Mouse (Mus musculus) stomach, postnatal 0 days (tissue): ENCODE results near the gene Dlg4. TPM values are rescaled to one million over a fixed set of nuclear protein-coding genes. Genes with fewer than 3 reads are reported as not detected.
"Not testable (repeated sequence)": the region's sequence is repeated elsewhere in the genome, so short reads cannot be mapped to it uniquely, and the experiment has no call there.

Experiments
- ATAC-seq: fragments of 200-750 bp; cut with Nextera tagmentation; 2 replicates; pipeline ENCODE4 v1.8.0; 2017; ENCODE audit not compliant: low FRiP score, low TSS enrichment
- DNase-seq: peaks from one replicate; pipeline ENCODE4 v3.0.0-alpha.2; 2016; ENCODE audit warnings: low spot score
- H3K27ac ChIP-seq: fragments of 300-500 bp; sonication (generic); replicated peaks from 2 replicates; pipeline ENCODE4 v1.5.1; 2014; ENCODE audit warnings: mild to moderate bottlenecking, control low read depth
- H3K27me3 ChIP-seq: fragments of 300-500 bp; sonication (generic); 2 replicates; pipeline ENCODE4 v1.6.1; 2014; ENCODE audit warnings: low read length; ENCODE audit not compliant: control insufficient read depth, insufficient read depth
- H3K36me3 ChIP-seq: fragments of 300-500 bp; sonication (generic); 2 replicates; pipeline ENCODE4 v1.6.1; 2014; ENCODE audit warnings: low read length, mixed read lengths; ENCODE audit not compliant: control insufficient read depth, insufficient read depth
- H3K4me1 ChIP-seq: fragments of 300-500 bp; sonication (generic); replicated peaks from 2 replicates; pipeline ENCODE4 v1.6.1; 2014; ENCODE audit warnings: antibody characterized with exemption; ENCODE audit not compliant: control insufficient read depth, insufficient read depth
- H3K4me2 ChIP-seq: fragments of 300-500 bp; sonication (generic); replicated peaks from 2 replicates; pipeline ENCODE4 v1.6.1; 2014; ENCODE audit warnings: low read depth, mild to moderate bottlenecking, control low read depth, moderate library complexity
- H3K4me3 ChIP-seq: fragments of 300-500 bp; sonication (generic); 2 replicates; pipeline ENCODE4 v1.5.1; 2014; ENCODE audit warnings: low read depth, low read length, control low read depth
- H3K9ac ChIP-seq: fragments of 300-500 bp; sonication (generic); 2 replicates; pipeline ENCODE4 v1.6.1; 2014; ENCODE audit warnings: mild to moderate bottlenecking, low read length, control low read depth, mixed read lengths
- H3K9me3 ChIP-seq: fragments of 300-500 bp; sonication (generic); 2 replicates; pipeline ENCODE4 v1.6.1; 2016; ENCODE audit warnings: low read length; ENCODE audit not compliant: control insufficient read depth
- CTCF ChIP-seq: IDR thresholded peaks from 2 replicates; pipeline ENCODE4 v1.5.1; 2016; ENCODE audit warnings: antibody characterized with exemption, low read depth, mild to moderate bottlenecking, moderate library complexity
- EP300 ChIP-seq: optimal IDR thresholded peaks from 2 replicates; pipeline ENCODE3; 2016; ENCODE audit warnings: antibody characterized with exemption
- WGBS: fragments of 180-500 bp; shearing (Covaris S2); extraction: QIAGEN DNeasy Blood & Tissue Kit; methylation state at CpG from one replicate; pipeline ENCODE4 v1.1.7; 2014; 5-methylcytosine and 5-hydroxymethylcytosine counted together
- polyA plus RNA-seq: library from polyadenylated mRNA; unstranded; fragments of >200 nt; fragmentation: Nextera tagmentation; extraction: Ambion mirVana; gene quantifications from 2 replicates; pipeline ENCODE4 v1.2.1, GENCODE M21; 2015

Gene Dlg4
- polyA plus RNA-seq, 1 experiment from 2014 or later: 2.6 TPM

GRCm38 (mm10) chr11:70014051-70014450, 2.7 kb upstream of the Dlg4 start:
- H3K4me2 ChIP-seq: peak overlapping the region; percentile 85; the same call in 1 of the 2 replicates
- no peak overlapping the region for H3K4me3 ChIP-seq
- TF ChIP-seq EP300: no peak
- peaks cover 4% of the 10 kb centered on the region; the same call in 1 of the 2 replicates for H3K4me1 ChIP-seq
- DNase-seq (no peak), ATAC-seq (no peak)
- no peak overlapping the region for H3K27ac ChIP-seq
- no peaks in the 10 kb centered on the region for H3K27me3 ChIP-seq
- no peak overlapping the region for H3K9ac ChIP-seq
- peaks cover 35% of the 10 kb centered on the region for H3K36me3 ChIP-seq
- no peaks in the 10 kb centered on the region for H3K9me3 ChIP-seq
- 64% methylated on average over 5 of the region's 5 CpGs for WGBS

- peak within 1 kb of the TSS; percentile 79 for H3K9ac ChIP-seq
- peak within 1 kb of the TSS; percentile 83 for H3K27ac ChIP-seq
- WGBS: under 1% methylated on average over 33 of the region's 35 CpGs
- no peaks in the 10 kb centered on the region for H3K27me3 ChIP-seq
- peaks cover 27% of the 10 kb centered on the region for H3K36me3 ChIP-seq
- ATAC-seq (peak; percentile 87), DNase-seq (peak; percentile 93)
- TF ChIP-seq CTCF (peak; percentile 61), EP300 (no peak)
- peak within 1 kb of the TSS; percentile 66 for H3K4me3 ChIP-seq
- peaks cover 6% of the 10 kb centered on the region; the same call in 1 of the 2 replicates for H3K4me1 ChIP-seq
- peak within 1 kb of the TSS; percentile 85 for H3K4me2 ChIP-seq
- no peaks in the 10 kb centered on the region for H3K9me3 ChIP-seq
These were observed 1.7 kb upstream of the Dlg4 start, which contains the start of gene Acadvl for GRCm38 (mm10) chr11:70014880-70015558. TSS of gene Acadvl (minus strand) at chr11:70015411.

- no peaks in the 10 kb centered on the region for H3K27me3 ChIP-seq
- H3K9ac ChIP-seq: no peak overlapping the region
- DNase-seq (no peak), ATAC-seq (no peak)
- H3K36me3 ChIP-seq: peaks cover 21% of the 10 kb centered on the region
- H3K4me3 ChIP-seq: no peak overlapping the region
- H3K4me2 ChIP-seq: no peak overlapping the region
- 61% methylated on average over 6 of the region's 6 CpGs for WGBS
- peaks cover 6% of the 10 kb centered on the region; the same call in 1 of the 2 replicates for H3K4me1 ChIP-seq
- TF ChIP-seq CTCF: no peak
- no peak for TF ChIP-seq EP300
- H3K9me3 ChIP-seq: no peaks in the 10 kb centered on the region
- H3K27ac ChIP-seq: no peak overlapping the region
These were observed 1.1 kb upstream of the Dlg4 start for GRCm38 (mm10) chr11:70015677-70016076.

GRCm38 (mm10) chr11:70016177-70016576, 565 bp upstream of the Dlg4 start:
- not testable (repeated sequence) for H3K4me3 ChIP-seq, H3K9ac ChIP-seq, H3K4me2 ChIP-seq, H3K27me3 ChIP-seq, H3K9me3 ChIP-seq, H3K4me1 ChIP-seq, DNase-seq, ATAC-seq, H3K27ac ChIP-seq
- H3K36me3 ChIP-seq: peaks cover 16% of the 10 kb centered on the region
- 73% methylated on average over 2 of the region's 2 CpGs for WGBS

- H3K4me1 ChIP-seq: peaks cover 6% of the 10 kb centered on the region; the same call in 1 of the 2 replicates
- WGBS: 47% methylated on average over 7 of the region's 7 CpGs
- no peak overlapping the region; the same call in 1 of the 2 replicates for H3K9ac ChIP-seq
These were observed 541 bp downstream of the Dlg4 start for GRCm38 (mm10) chr11:70017199-70017767.

More at GRCm38 (mm10) chr11:70017199-70017767, 541 bp downstream of the Dlg4 start:
- Histone ChIP-seq H3K4me3 (no peak overlapping the region), H3K27me3 (no peaks in the 10 kb centered on the region), H3K27ac (no peak overlapping the region; the same call in 1 of the 2 replicates), H3K9me3 (no peaks in the 10 kb centered on the region), H3K36me3 (peaks cover 11% of the 10 kb centered on the region), H3K4me2 (peak overlapping the region; percentile 86; the same call in 1 of the 2 replicates)
- DNase-seq (no peak), ATAC-seq (no peak)
- TF ChIP-seq CTCF (no peak), EP300 (no peak)
